Mouse (Mus musculus): Measurements from ENCODE around the gene Myo18b. TPM values are rescaled to one million over a fixed set of nuclear protein-coding genes. Genes with fewer than 3 reads are reported as not detected.
A peak's percentile ranks its signal among the peaks of the same experiment; 100 is the strongest.

Gene Myo18b
- polyA plus RNA-seq, 1 experiment: 5.5 TPM

- no peak for TF ChIP-seq POLR2A (IDR thresholded peaks at IDR 0.05; ENCODE audit: borderline replicate concordance, extremely low read depth, low read depth, low read length)
- no peak for TF ChIP-seq CTCF (IDR thresholded peaks at IDR 0.05; ENCODE audit: insufficient read depth, low read length)
- H3K4me3 ChIP-seq (replicated peaks; ENCODE audit: extremely low read depth, low read depth, low read length): no peak overlapping the region
- WGBS: 84% methylated on average over 2 of the region's 2 CpGs
- no peak for DNase-seq
- H3K4me1 ChIP-seq (ENCODE audit: control insufficient read depth, insufficient read depth, low read length): no peaks in the 10 kb centered on the region
Measured at GRCm38 (mm10) chr5:112788441-112788840, 107.7 kb downstream of the Myo18b start.

- no peak for TF ChIP-seq CTCF (IDR thresholded peaks at IDR 0.05; ENCODE audit: insufficient read depth, low read length)
- no peak for TF ChIP-seq POLR2A (IDR thresholded peaks at IDR 0.05; ENCODE audit: borderline replicate concordance, extremely low read depth, low read depth, low read length)
- Histone ChIP-seq H3K4me3 (replicated peaks; ENCODE audit: extremely low read depth, low read depth, low read length) (no peak overlapping the region), H3K4me1 (ENCODE audit: control insufficient read depth, insufficient read depth, low read length) (no peaks in the 10 kb centered on the region)
- WGBS: 85% methylated on average over 6 of the region's 6 CpGs
- DNase-seq: no peak
Measured at GRCm38 (mm10) chr5:112786788-112787187, 109.4 kb downstream of the Myo18b start.

- WGBS: 73% methylated on average over 8 of the region's 8 CpGs
- DNase-seq: no peak
- Histone ChIP-seq H3K4me1 (ENCODE audit: control insufficient read depth, insufficient read depth, low read length) (no peaks in the 10 kb centered on the region), H3K4me3 (replicated peaks; ENCODE audit: extremely low read depth, low read depth, low read length) (no peak overlapping the region)
- TF ChIP-seq POLR2A (IDR thresholded peaks at IDR 0.05; ENCODE audit: borderline replicate concordance, extremely low read depth, low read depth, low read length) (no peak), CTCF (IDR thresholded peaks at IDR 0.05; ENCODE audit: insufficient read depth, low read length) (no peak)
Measured at GRCm38 (mm10) chr5:112786031-112786430, 110.1 kb downstream of the Myo18b start.

- Histone ChIP-seq H3K4me1 (ENCODE audit: control insufficient read depth, insufficient read depth, low read length) (no peaks in the 10 kb centered on the region; the same call in 1 of the 2 replicates), H3K4me3 (replicated peaks; ENCODE audit: extremely low read depth, low read depth, low read length) (no peak overlapping the region)
- TF ChIP-seq POLR2A (IDR thresholded peaks at IDR 0.05; ENCODE audit: borderline replicate concordance, extremely low read depth, low read depth, low read length) (no peak), CTCF (IDR thresholded peaks at IDR 0.05; ENCODE audit: insufficient read depth, low read length) (no peak)
- DNase-seq: no peak
- WGBS: 82% methylated on average over 7 of the region's 7 CpGs
Measured at GRCm38 (mm10) chr5:112781719-112782118, 114.4 kb downstream of the Myo18b start.

GRCm38 (mm10) chr5:112781231-112781630 is 114.9 kb downstream of the Myo18b start:
- H3K4me3 ChIP-seq (replicated peaks; ENCODE audit: extremely low read depth, low read depth, low read length): no peak overlapping the region
- DNase-seq: no peak
- WGBS: 90% methylated on average over 4 of the region's 4 CpGs
- TF ChIP-seq CTCF (IDR thresholded peaks at IDR 0.05; ENCODE audit: insufficient read depth, low read length): no peak
- TF ChIP-seq POLR2A (IDR thresholded peaks at IDR 0.05; ENCODE audit: borderline replicate concordance, extremely low read depth, low read depth, low read length): no peak
- no peaks in the 10 kb centered on the region; the same call in 1 of the 2 replicates for H3K4me1 ChIP-seq (ENCODE audit: control insufficient read depth, insufficient read depth, low read length)

GRCm38 (mm10) chr5:112780383-112780782 is 115.8 kb downstream of the Myo18b start:
- no peak overlapping the region for H3K4me3 ChIP-seq (replicated peaks; ENCODE audit: extremely low read depth, low read depth, low read length)
- 36% methylated on average over 5 of the region's 5 CpGs for WGBS
- peak; percentile 45 for DNase-seq
- no peaks in the 10 kb centered on the region; the same call in 1 of the 2 replicates for H3K4me1 ChIP-seq (ENCODE audit: control insufficient read depth, insufficient read depth, low read length)
- TF ChIP-seq POLR2A (IDR thresholded peaks at IDR 0.05; ENCODE audit: borderline replicate concordance, extremely low read depth, low read depth, low read length) (no peak), CTCF (IDR thresholded peaks at IDR 0.05; ENCODE audit: insufficient read depth, low read length) (no peak)

- no peak for DNase-seq
- TF ChIP-seq POLR2A (IDR thresholded peaks at IDR 0.05; ENCODE audit: borderline replicate concordance, extremely low read depth, low read depth, low read length) (no peak), CTCF (IDR thresholded peaks at IDR 0.05; ENCODE audit: insufficient read depth, low read length) (no peak)
- 17% methylated on average over 15 of the region's 15 CpGs for WGBS
- H3K4me1 ChIP-seq (ENCODE audit: control insufficient read depth, insufficient read depth, low read length): no peaks in the 10 kb centered on the region; the same call in 1 of the 2 replicates
- no peak overlapping the region for H3K4me3 ChIP-seq (replicated peaks; ENCODE audit: extremely low read depth, low read depth, low read length)
Measured at GRCm38 (mm10) chr5:112776781-112777405, 119.3 kb downstream of the Myo18b start.

- WGBS: 56% methylated on average over 4 of the region's 4 CpGs
- Histone ChIP-seq H3K4me1 (ENCODE audit: control insufficient read depth, insufficient read depth, low read length) (no peaks in the 10 kb centered on the region; the same call in 1 of the 2 replicates), H3K4me3 (replicated peaks; ENCODE audit: extremely low read depth, low read depth, low read length) (no peak overlapping the region)
- no peak for DNase-seq
- TF ChIP-seq CTCF (IDR thresholded peaks at IDR 0.05; ENCODE audit: insufficient read depth, low read length): no peak
Measured at GRCm38 (mm10) chr5:112773429-112773828, 122.7 kb downstream of the Myo18b start.

- H3K4me3 ChIP-seq (replicated peaks; ENCODE audit: extremely low read depth, low read depth, low read length): no peak overlapping the region
- no peaks in the 10 kb centered on the region for H3K4me1 ChIP-seq (ENCODE audit: control insufficient read depth, insufficient read depth, low read length)
- DNase-seq: no peak
- 46% methylated on average over 6 of the region's 6 CpGs for WGBS
- no peak for TF ChIP-seq CTCF (IDR thresholded peaks at IDR 0.05; ENCODE audit: insufficient read depth, low read length)
- no peak for TF ChIP-seq POLR2A (IDR thresholded peaks at IDR 0.05; ENCODE audit: borderline replicate concordance, extremely low read depth, low read depth, low read length)
Measured at GRCm38 (mm10) chr5:112771376-112771901, 124.7 kb downstream of the Myo18b start.

GRCm38 (mm10) chr5:112769721-112770119 is 126.4 kb downstream of the Myo18b start:
- no peak overlapping the region for H3K4me3 ChIP-seq (replicated peaks; ENCODE audit: extremely low read depth, low read depth, low read length)
- H3K4me1 ChIP-seq (ENCODE audit: control insufficient read depth, insufficient read depth, low read length): no peaks in the 10 kb centered on the region
- WGBS: 19% methylated on average over 4 of the region's 4 CpGs
- TF ChIP-seq POLR2A (IDR thresholded peaks at IDR 0.05; ENCODE audit: borderline replicate concordance, extremely low read depth, low read depth, low read length) (no peak), CTCF (IDR thresholded peaks at IDR 0.05; ENCODE audit: insufficient read depth, low read length) (no peak)
- no peak for DNase-seq

All from lung, adult 2 months (tissue).